Mouse (Mus musculus): ENCODE measurements around the gene Serpina3g.

- TF ChIP-seq CTCF (IDR thresholded peaks at IDR 0.05; ENCODE audit: low read depth) (no peak), EP300 (IDR thresholded peaks at IDR 0.05; ENCODE audit: low read depth) (no peak)
These were observed 21.6 kb upstream of the Serpina3g start, which contains the start of gene Serpina3f for GRCm38 (mm10) chr12:104214445-104214753.
